Mouse (Mus musculus) midbrain, embryonic 16.5 days (tissue): Measurements from ENCODE around the gene Tmem41a. TPM values are rescaled to one million over a fixed set of nuclear protein-coding genes. Genes with fewer than 3 reads are reported as not detected.

Experiments used
- ATAC-seq: fragments of 200-750 bp; cut with Nextera tagmentation; 2 replicates; pipeline ENCODE4 v1.8.0; 2017; ENCODE audit warnings: moderate TSS enrichment
- H3K27ac ChIP-seq: fragments of 300-500 bp; sonication (generic); 2 replicates; pipeline ENCODE4 v1.5.1; 2014; ENCODE audit warnings: mild to moderate bottlenecking, low read length, mixed read lengths
- H3K27me3 ChIP-seq: fragments of 300-500 bp; sonication (generic); 2 replicates; pipeline ENCODE4 v1.6.1; 2014; ENCODE audit warnings: low read depth, low read length, mixed read lengths; ENCODE audit not compliant: control insufficient read depth, insufficient read depth
- H3K36me3 ChIP-seq: fragments of 300-500 bp; sonication (generic); 2 replicates; pipeline ENCODE4 v1.6.1; 2014; ENCODE audit warnings: mild to moderate bottlenecking, low read length, moderate library complexity, mixed read lengths; ENCODE audit not compliant: control insufficient read depth, insufficient read depth
- H3K4me1 ChIP-seq: fragments of 300-500 bp; sonication (generic); 2 replicates; pipeline ENCODE4 v1.6.1; 2014; ENCODE audit warnings: mild to moderate bottlenecking, low read length, mixed read lengths; ENCODE audit not compliant: control insufficient read depth, insufficient read depth
- H3K4me2 ChIP-seq: fragments of 300-500 bp; sonication (generic); 2 replicates; pipeline ENCODE4 v1.6.1; 2014; ENCODE audit warnings: mild to moderate bottlenecking, low read length, mixed read lengths
- H3K4me3 ChIP-seq: fragments of 300-500 bp; sonication (generic); 2 replicates; pipeline ENCODE4 v1.5.1; 2014; ENCODE audit warnings: low read depth, mild to moderate bottlenecking, low read length, moderate library complexity, mixed read lengths
- H3K9ac ChIP-seq: fragments of 300-500 bp; sonication (generic); 2 replicates; pipeline ENCODE4 v1.6.1; 2014; ENCODE audit warnings: low read depth, low read length, mixed read lengths
- H3K9me3 ChIP-seq: fragments of 300-500 bp; sonication (generic); replicated peaks from 2 replicates; pipeline ENCODE4 v1.6.1; 2014; ENCODE audit warnings: mild to moderate bottlenecking, low read length, mixed read lengths; ENCODE audit not compliant: control insufficient read depth, poor library complexity, severe bottlenecking
- WGBS: fragments of 180-500 bp; shearing (Covaris S2); extraction: QIAGEN DNeasy Blood & Tissue Kit; methylation state at CpG from one replicate; pipeline ENCODE4 v1.1.7; 2014; 5-methylcytosine and 5-hydroxymethylcytosine counted together
- polyA plus RNA-seq: library from polyadenylated mRNA; unstranded; fragments of >200 nt; fragmentation: Nextera tagmentation; extraction: Ambion mirVana; gene quantifications from 2 replicates; pipeline ENCODE4 v1.2.1, GENCODE M21; 2015

The Tmem41a gene
- polyA plus RNA-seq, 1 experiment from 2014 or later: 42.2 TPM

- Histone ChIP-seq H3K4me1 (no peaks in the 10 kb centered on the region), H3K9me3 (no peaks in the 10 kb centered on the region), H3K4me3 (no peak overlapping the region), H3K27me3 (no peaks in the 10 kb centered on the region), H3K36me3 (no peaks in the 10 kb centered on the region), H3K9ac (no peak overlapping the region), H3K27ac (no peak overlapping the region), H3K4me2 (no peak overlapping the region)
- 95% methylated on average over 9 of the region's 9 CpGs for WGBS
- no peak for ATAC-seq
Observed at GRCm38 (mm10) chr16:21983146-21983545, 35.8 kb upstream of the Tmem41a start.

- Histone ChIP-seq H3K4me3 (no peak overlapping the region), H3K4me2 (no peak overlapping the region), H3K36me3 (no peaks in the 10 kb centered on the region), H3K4me1 (no peaks in the 10 kb centered on the region), H3K27ac (no peak overlapping the region), H3K27me3 (no peaks in the 10 kb centered on the region), H3K9ac (no peak overlapping the region), H3K9me3 (no peaks in the 10 kb centered on the region)
- no peak for ATAC-seq
- 75% methylated on average over 5 of the region's 5 CpGs for WGBS
Observed at GRCm38 (mm10) chr16:21977347-21977746, 30.0 kb upstream of the Tmem41a start.

GRCm38 (mm10) chr16:21976203-21976602 is 28.9 kb upstream of the Tmem41a start:
- H3K4me3 ChIP-seq: no peak overlapping the region
- WGBS: under 1% methylated on average over 16 of the region's 16 CpGs
- no peaks in the 10 kb centered on the region for H3K36me3 ChIP-seq

GRCm38 (mm10) chr16:21971446-21971845 is 24.1 kb upstream of the Tmem41a start:
- Histone ChIP-seq H3K4me1 (no peaks in the 10 kb centered on the region), H3K27ac (no peak overlapping the region), H3K4me3 (no peak overlapping the region), H3K27me3 (no peaks in the 10 kb centered on the region), H3K9ac (no peak overlapping the region), H3K9me3 (no peaks in the 10 kb centered on the region), H3K36me3 (no peaks in the 10 kb centered on the region), H3K4me2 (no peak overlapping the region)
- 37% methylated on average over 4 of the region's 4 CpGs for WGBS
- ATAC-seq: no peak

More at GRCm38 (mm10) chr16:21976203-21976602, 28.9 kb upstream of the Tmem41a start:
- H3K27me3 ChIP-seq: no peaks in the 10 kb centered on the region
- no peak for ATAC-seq
- peak overlapping the region; percentile 43 for H3K4me2 ChIP-seq
- H3K27ac ChIP-seq: no peak overlapping the region
- H3K9ac ChIP-seq: peak overlapping the region; percentile 27; the same call in 1 of the 2 replicates
- H3K9me3 ChIP-seq: no peaks in the 10 kb centered on the region
- H3K4me1 ChIP-seq: no peaks in the 10 kb centered on the region

- WGBS: 94% methylated on average over 6 of the region's 6 CpGs
- H3K9me3 ChIP-seq: no peaks in the 10 kb centered on the region
- no peak overlapping the region for H3K4me3 ChIP-seq
- no peak for ATAC-seq
- no peaks in the 10 kb centered on the region for H3K27me3 ChIP-seq
- no peak overlapping the region for H3K27ac ChIP-seq
- H3K36me3 ChIP-seq: no peaks in the 10 kb centered on the region
- no peak overlapping the region for H3K9ac ChIP-seq
- no peaks in the 10 kb centered on the region for H3K4me1 ChIP-seq
- H3K4me2 ChIP-seq: no peak overlapping the region
Observed at GRCm38 (mm10) chr16:21970536-21970935, 23.2 kb upstream of the Tmem41a start.

- no peak overlapping the region for H3K4me3 ChIP-seq
- no peaks in the 10 kb centered on the region for H3K9me3 ChIP-seq
- no peaks in the 10 kb centered on the region for H3K4me1 ChIP-seq
- H3K36me3 ChIP-seq: no peaks in the 10 kb centered on the region
- ATAC-seq: no peak
- WGBS: 88% methylated on average over 3 of the region's 5 CpGs
- H3K27me3 ChIP-seq: no peaks in the 10 kb centered on the region
- H3K9ac ChIP-seq: no peak overlapping the region
- no peak overlapping the region for H3K27ac ChIP-seq
- no peak overlapping the region for H3K4me2 ChIP-seq
Observed at GRCm38 (mm10) chr16:21969874-21970273, 22.5 kb upstream of the Tmem41a start.

GRCm38 (mm10) chr16:21965576-21965975 is 18.2 kb upstream of the Tmem41a start:
- no peaks in the 10 kb centered on the region for H3K36me3 ChIP-seq
- no peak for ATAC-seq
- WGBS: 86% methylated on average over 3 of the region's 3 CpGs
- H3K4me1 ChIP-seq: no peaks in the 10 kb centered on the region
- H3K27me3 ChIP-seq: no peaks in the 10 kb centered on the region
- H3K4me3 ChIP-seq: no peak overlapping the region
- H3K27ac ChIP-seq: no peak overlapping the region
- no peak overlapping the region for H3K9ac ChIP-seq
- H3K9me3 ChIP-seq: no peaks in the 10 kb centered on the region
- no peak overlapping the region for H3K4me2 ChIP-seq

GRCm38 (mm10) chr16:21955591-21955990 is 8.2 kb upstream of the Tmem41a start:
- no peaks in the 10 kb centered on the region for H3K36me3 ChIP-seq
- WGBS: 84% methylated on average over 12 of the region's 12 CpGs

GRCm38 (mm10) chr16:21928471-21928870 is 18.9 kb downstream of the Tmem41a start:
- H3K27ac ChIP-seq: no peak overlapping the region
- H3K36me3 ChIP-seq: peaks cover 31% of the 10 kb centered on the region
- H3K9me3 ChIP-seq: no peaks in the 10 kb centered on the region
- WGBS: 85% methylated on average over 13 of the region's 13 CpGs
- ATAC-seq: no peak
- no peaks in the 10 kb centered on the region for H3K27me3 ChIP-seq
- no peak overlapping the region for H3K4me2 ChIP-seq
- no peak overlapping the region for H3K9ac ChIP-seq
- H3K4me3 ChIP-seq: no peak overlapping the region
- H3K4me1 ChIP-seq: no peaks in the 10 kb centered on the region

More at GRCm38 (mm10) chr16:21955591-21955990, 8.2 kb upstream of the Tmem41a start:
- Histone ChIP-seq H3K4me3 (no peak overlapping the region), H3K4me2 (no peak overlapping the region), H3K27me3 (no peaks in the 10 kb centered on the region), H3K27ac (no peak overlapping the region), H3K4me1 (no peaks in the 10 kb centered on the region), H3K9ac (no peak overlapping the region), H3K9me3 (no peaks in the 10 kb centered on the region)
- ATAC-seq: no peak
